Mouse (Mus musculus) forebrain, embryonic 12.5 days (tissue): ENCODE measurements around the gene Camsap3. TPM values are rescaled to one million over a fixed set of nuclear protein-coding genes. Genes with fewer than 3 reads are reported as not detected.

Source experiments
- ATAC-seq: fragments of 200-750 bp; cut with Nextera tagmentation; 2 replicates; pipeline ENCODE4 v1.8.0; 2017; ENCODE audit warnings: moderate TSS enrichment; ENCODE audit not compliant: low FRiP score
- H3K27ac ChIP-seq: fragments of 300-500 bp; sonication (generic); 2 replicates; pipeline ENCODE4 v1.5.1; 2016; ENCODE audit warnings: mild to moderate bottlenecking
- H3K27me3 ChIP-seq: fragments of 300-500 bp; sonication (generic); 2 replicates; pipeline ENCODE4 v1.6.1; 2016; ENCODE audit warnings: mild to moderate bottlenecking
- H3K36me3 ChIP-seq: fragments of 300-500 bp; sonication (generic); replicated peaks from 2 replicates; pipeline ENCODE4 v1.6.1; 2016; ENCODE audit warnings: mild to moderate bottlenecking
- H3K4me1 ChIP-seq: fragments of 300-500 bp; sonication (generic); 2 replicates; pipeline ENCODE4 v1.6.1; 2016
- H3K4me2 ChIP-seq: fragments of 300-500 bp; sonication (generic); 2 replicates; pipeline ENCODE4 v1.6.1; 2016; ENCODE audit warnings: mild to moderate bottlenecking, moderate library complexity
- H3K4me3 ChIP-seq: fragments of 300-500 bp; sonication (generic); replicated peaks from 2 replicates; pipeline ENCODE4 v1.5.1; 2016; ENCODE audit warnings: mild to moderate bottlenecking
- H3K9ac ChIP-seq: fragments of 300-500 bp; sonication (generic); 2 replicates; pipeline ENCODE4 v1.6.1; 2016; ENCODE audit warnings: mild to moderate bottlenecking
- H3K9me3 ChIP-seq: fragments of 300-500 bp; sonication (generic); 2 replicates; pipeline ENCODE4 v1.6.1; 2016
- WGBS: fragments of 180-500 bp; shearing (Covaris S2); methylation state at CpG from one replicate; pipeline ENCODE4 v1.1.7; 2016; 5-methylcytosine and 5-hydroxymethylcytosine counted together
- polyA plus RNA-seq: library from polyadenylated mRNA; unstranded; fragments of >200 nt; fragmentation: Nextera tagmentation; extraction: Ambion mirVana; gene quantifications from 2 replicates; pipeline ENCODE4 v1.2.1, GENCODE M21; 2016

Camsap3 gene
- polyA plus RNA-seq, 1 experiment from 2014 or later: 20.3 TPM

- WGBS: 88% methylated on average over 7 of the region's 7 CpGs
- no peaks in the 10 kb centered on the region for H3K27me3 ChIP-seq
- H3K9ac ChIP-seq: no peak overlapping the region
- no peaks in the 10 kb centered on the region for H3K4me1 ChIP-seq
- H3K9me3 ChIP-seq: no peaks in the 10 kb centered on the region
- ATAC-seq: no peak
- H3K4me3 ChIP-seq: no peak overlapping the region
- no peak overlapping the region for H3K27ac ChIP-seq
- peaks cover 95% of the 10 kb centered on the region for H3K36me3 ChIP-seq
- H3K4me2 ChIP-seq: no peak overlapping the region
These were observed 20.7 kb downstream of the Camsap3 start for GRCm38 (mm10) chr8:3607822-3608221.

- no peaks in the 10 kb centered on the region for H3K4me1 ChIP-seq
- no peak overlapping the region for H3K27ac ChIP-seq
- H3K9ac ChIP-seq: no peak overlapping the region
- no peaks in the 10 kb centered on the region for H3K9me3 ChIP-seq
- H3K27me3 ChIP-seq: no peaks in the 10 kb centered on the region
- peaks cover 95% of the 10 kb centered on the region for H3K36me3 ChIP-seq
- H3K4me2 ChIP-seq: no peak overlapping the region
- 90% methylated on average over 12 of the region's 12 CpGs for whole genome bisulfite sequencing
- no peak overlapping the region for H3K4me3 ChIP-seq
- ATAC-seq: no peak
These were observed 22.1 kb downstream of the Camsap3 start for GRCm38 (mm10) chr8:3609046-3609815.

- Histone ChIP-seq H3K4me2 (no peak overlapping the region), H3K27me3 (no peaks in the 10 kb centered on the region), H3K9ac (no peak overlapping the region), H3K4me3 (no peak overlapping the region), H3K27ac (no peak overlapping the region), H3K9me3 (no peaks in the 10 kb centered on the region), H3K4me1 (no peaks in the 10 kb centered on the region), H3K36me3 (peaks cover 95% of the 10 kb centered on the region)
- WGBS: 84% methylated on average over 6 of the region's 6 CpGs
- no peak for ATAC-seq
These were observed 22.7 kb downstream of the Camsap3 start for GRCm38 (mm10) chr8:3609816-3610150.

- Histone ChIP-seq H3K27me3 (no peaks in the 10 kb centered on the region), H3K9ac (peak within 1 kb of the TSS; percentile 76), H3K4me1 (peaks cover 23% of the 10 kb centered on the region), H3K27ac (no peak within 1 kb of the TSS), H3K36me3 (peaks cover 21% of the 10 kb centered on the region), H3K9me3 (no peaks in the 10 kb centered on the region), H3K4me3 (peak within 1 kb of the TSS; percentile 85), H3K4me2 (peak within 1 kb of the TSS; percentile 87)
- peak; percentile 98 for ATAC-seq
- WGBS: under 1% methylated on average over 37 of the region's 37 CpGs
These were observed 34.3 kb downstream of the Camsap3 start, which contains the start of the genes Xab2 and Pet100 for GRCm38 (mm10) chr8:3621199-3621970. TSS of gene Xab2 (minus strand) at chr8:3621316. TSS of gene Pet100 (plus strand) at chr8:3621548.

- peak overlapping the region; percentile 61 for H3K4me2 ChIP-seq
- peak overlapping the region; percentile 85 for H3K4me3 ChIP-seq
- H3K36me3 ChIP-seq: peaks cover 16% of the 10 kb centered on the region
- H3K27ac ChIP-seq: no peak overlapping the region
- H3K27me3 ChIP-seq: no peaks in the 10 kb centered on the region
- WGBS: 70% methylated on average over 8 of the region's 8 CpGs
- H3K4me1 ChIP-seq: peaks cover 23% of the 10 kb centered on the region
- peak overlapping the region; percentile 68 for H3K9ac ChIP-seq
- H3K9me3 ChIP-seq: no peaks in the 10 kb centered on the region
- ATAC-seq: no peak
These were observed 35.0 kb downstream of the Camsap3 start for GRCm38 (mm10) chr8:3622119-3622518.

GRCm38 (mm10) chr8:3625445-3625844 is 38.4 kb downstream of the Camsap3 start, which contains the start of gene Pcp2:
TSS of gene Pcp2 (minus strand) at chr8:3625545.
- 75% methylated on average over 1 of the region's 1 CpGs for WGBS
- ATAC-seq: no peak
- Histone ChIP-seq H3K4me1 (peaks cover 11% of the 10 kb centered on the region), H3K9ac (no peak within 1 kb of the TSS), H3K36me3 (no peaks in the 10 kb centered on the region), H3K9me3 (no peaks in the 10 kb centered on the region), H3K27me3 (peaks cover 20% of the 10 kb centered on the region), H3K4me3 (no peak within 1 kb of the TSS), H3K4me2 (no peak within 1 kb of the TSS), H3K27ac (no peak within 1 kb of the TSS)

GRCm38 (mm10) chr8:3626971-3627370 is 39.9 kb downstream of the Camsap3 start:
- Histone ChIP-seq H3K36me3 (no peaks in the 10 kb centered on the region), H3K4me2 (no peak overlapping the region), H3K9ac (no peak overlapping the region), H3K27me3 (peaks cover 20% of the 10 kb centered on the region), H3K9me3 (no peaks in the 10 kb centered on the region), H3K4me3 (no peak overlapping the region), H3K4me1 (peaks cover 15% of the 10 kb centered on the region), H3K27ac (no peak overlapping the region)
- WGBS: 68% methylated on average over 5 of the region's 5 CpGs
- no peak for ATAC-seq

- peaks cover 9% of the 10 kb centered on the region for H3K4me1 ChIP-seq
- no peak overlapping the region for H3K4me2 ChIP-seq
- WGBS: 36% methylated on average over 5 of the region's 5 CpGs
- no peak overlapping the region for H3K4me3 ChIP-seq
- no peaks in the 10 kb centered on the region for H3K36me3 ChIP-seq
- H3K9ac ChIP-seq: no peak overlapping the region
- peaks cover 20% of the 10 kb centered on the region for H3K27me3 ChIP-seq
- H3K9me3 ChIP-seq: no peaks in the 10 kb centered on the region
- 0 out of 2 replicates have a peak, but pooled peaks have one; percentile 37 for ATAC-seq
- H3K27ac ChIP-seq: no peak overlapping the region
These were observed 40.9 kb downstream of the Camsap3 start for GRCm38 (mm10) chr8:3628014-3628413.

- 7% methylated on average over 47 of the region's 47 CpGs for WGBS
- Histone ChIP-seq H3K27ac (no peak within 1 kb of the TSS), H3K27me3 (peaks cover 20% of the 10 kb centered on the region), H3K4me1 (peaks cover 9% of the 10 kb centered on the region), H3K4me2 (peak within 1 kb of the TSS; percentile 77), H3K4me3 (peak within 1 kb of the TSS; percentile 57), H3K9me3 (no peaks in the 10 kb centered on the region), H3K36me3 (no peaks in the 10 kb centered on the region), H3K9ac (peak within 1 kb of the TSS; percentile 56)
- peak; percentile 88 for ATAC-seq
These were observed 43.8 kb downstream of the Camsap3 start, which contains the start of gene Stxbp2 for GRCm38 (mm10) chr8:3630647-3631477. TSS of gene Stxbp2 (plus strand) at chr8:3630955.

GRCm38 (mm10) chr8:3631478-3631875 is 44.4 kb downstream of the Camsap3 start:
- H3K4me2 ChIP-seq: peak overlapping the region; percentile 77
- ATAC-seq: peak; percentile 15; the same call in 1 of the 2 replicates
- H3K9me3 ChIP-seq: no peaks in the 10 kb centered on the region
- peaks cover 20% of the 10 kb centered on the region for H3K27me3 ChIP-seq
- no peaks in the 10 kb centered on the region for H3K36me3 ChIP-seq
- H3K27ac ChIP-seq: no peak overlapping the region
- WGBS: 25% methylated on average over 8 of the region's 8 CpGs
- H3K9ac ChIP-seq: peak overlapping the region; percentile 56; the same call in 1 of the 2 replicates
- H3K4me3 ChIP-seq: peak overlapping the region; percentile 57
- H3K4me1 ChIP-seq: peaks cover 9% of the 10 kb centered on the region

GRCm38 (mm10) chr8:3645804-3646203 is 58.7 kb downstream of the Camsap3 start:
- no peak for ATAC-seq
- H3K9me3 ChIP-seq: no peaks in the 10 kb centered on the region
- no peak overlapping the region for H3K4me3 ChIP-seq
- no peak overlapping the region for H3K27ac ChIP-seq
- WGBS: 31% methylated on average over 5 of the region's 5 CpGs
- H3K4me1 ChIP-seq: no peaks in the 10 kb centered on the region
- no peak overlapping the region for H3K9ac ChIP-seq
- H3K36me3 ChIP-seq: no peaks in the 10 kb centered on the region
- H3K27me3 ChIP-seq: no peaks in the 10 kb centered on the region
- H3K4me2 ChIP-seq: no peak overlapping the region
